Mouse (Mus musculus) lung, adult 18-20 months (tissue): ENCODE data around the gene Fads6.

Experiments
- DNase-seq, 2 experiments: peaks; one replicate each; pipeline ENCODE4 v3.0.0; 2022; ENCODE audit warnings: mixed read lengths in 2 of 2

Gene Fads6

GRCm38 (mm10) chr11:115298160-115298559 lies 697 bp upstream of the Fads6 start:
- no peak for DNase-seq

- peak; percentile 40 to 62 for DNase-seq
Observed at GRCm38 (mm10) chr11:115296471-115297210, 822 bp downstream of the Fads6 start.

GRCm38 (mm10) chr11:115295939-115296338 lies 1.5 kb downstream of the Fads6 start:
- DNase-seq = no peak

- DNase-seq = no peak
Observed at GRCm38 (mm10) chr11:115292631-115293375, 4.7 kb downstream of the Fads6 start.

- DNase-seq = no peak
Observed at GRCm38 (mm10) chr11:115291503-115291902, 6.0 kb downstream of the Fads6 start.

GRCm38 (mm10) chr11:115290919-115291318 lies 6.5 kb downstream of the Fads6 start:
- peak; percentile 67 to 70 for DNase-seq

GRCm38 (mm10) chr11:115290314-115290713 lies 7.1 kb downstream of the Fads6 start:
- no peak for DNase-seq

- DNase-seq = no peak
Observed at GRCm38 (mm10) chr11:115289885-115290284, 7.6 kb downstream of the Fads6 start.

- DNase-seq = no peak
Observed at GRCm38 (mm10) chr11:115288305-115288704, 9.2 kb downstream of the Fads6 start.

GRCm38 (mm10) chr11:115287386-115287785 lies 10.1 kb downstream of the Fads6 start:
- no peak for DNase-seq

- DNase-seq = no peak
Observed at GRCm38 (mm10) chr11:115286201-115286993, 11.1 kb downstream of the Fads6 start.

- DNase-seq = no peak
Observed at GRCm38 (mm10) chr11:115285282-115285681, 12.2 kb downstream of the Fads6 start.

- DNase-seq = no peak
Observed at GRCm38 (mm10) chr11:115283891-115284620, 13.4 kb downstream of the Fads6 start.

GRCm38 (mm10) chr11:115283486-115283765 lies 14.0 kb downstream of the Fads6 start:
- DNase-seq = no peak

- DNase-seq = no peak
Observed at GRCm38 (mm10) chr11:115282723-115283485, 14.6 kb downstream of the Fads6 start.

GRCm38 (mm10) chr11:115282295-115282694 lies 15.2 kb downstream of the Fads6 start:
- DNase-seq = peak in 1 of 2 experiments; percentile 19

- no peak for DNase-seq
Observed at GRCm38 (mm10) chr11:115279726-115280125, 17.7 kb downstream of the Fads6 start.

GRCm38 (mm10) chr11:115278176-115278575 lies 19.3 kb downstream of the Fads6 start:
- DNase-seq = no peak

GRCm38 (mm10) chr11:115277604-115277975 lies 19.9 kb downstream of the Fads6 start:
- DNase-seq = no peak

GRCm38 (mm10) chr11:115276780-115277603 lies 20.5 kb downstream of the Fads6 start, which contains the start of gene Fdxr:
TSS of gene Fdxr (minus strand) at chr11:115277050.
- peak; percentile 100 for DNase-seq

- DNase-seq = no peak
Observed at GRCm38 (mm10) chr11:115275954-115276353, 21.5 kb downstream of the Fads6 start.
